Mouse (Mus musculus) stomach, embryonic 14.5 days (tissue): ENCODE data around the gene Mrps7. TPM values are rescaled to one million over a fixed set of nuclear protein-coding genes. Genes with fewer than 3 reads are reported as not detected.

Source experiments
- polyA plus RNA-seq: library from polyadenylated mRNA; unstranded; fragments of >200 nt; fragmentation: Nextera tagmentation; extraction: Ambion mirVana; gene quantifications from 2 replicates; pipeline ENCODE4 v1.2.1, GENCODE M21; 2014

Mrps7 gene
- polyA plus RNA-seq, 1 experiment from 2014 or later: 88.8 TPM

Other genes with a start within 250 kb of the Mrps7 start
- gene Hid1, start 236.2 kb upstream of the Mrps7 start, polyA plus RNA-seq: 21.0 and 24.4 TPM in 2 replicates
- 12.6 and 13.0 TPM in 2 replicates for gene Cdr2l, start 222.0 kb upstream of the Mrps7 start, polyA plus RNA-seq
- 206 and 208 TPM in 2 replicates for gene Mrpl58, start 200.2 kb upstream of the Mrps7 start, polyA plus RNA-seq
- 832 and 848 TPM in 2 replicates for gene Atp5h, start 184.0 kb upstream of the Mrps7 start, polyA plus RNA-seq
- 9.5 and 12.3 TPM in 2 replicates for gene Kctd2, start 183.8 kb upstream of the Mrps7 start, polyA plus RNA-seq
- not detected in 2 replicates for gene Trim80, start 163.4 kb upstream of the Mrps7 start, polyA plus RNA-seq
- gene Slc16a5, start 141.5 kb upstream of the Mrps7 start, polyA plus RNA-seq: 0.32 and 1.0 TPM in 2 replicates
- 5.7 and 8.0 TPM in 2 replicates for gene Armc7, start 128.3 kb upstream of the Mrps7 start, polyA plus RNA-seq
- gene Nt5c, start 112.1 kb upstream of the Mrps7 start, polyA plus RNA-seq: 111 and 121 TPM in 2 replicates
- gene Jpt1, start 89.5 kb upstream of the Mrps7 start, polyA plus RNA-seq: 529 and 563 TPM in 2 replicates
- 984 and 994 TPM in 2 replicates for gene Sumo2, start 67.6 kb upstream of the Mrps7 start, polyA plus RNA-seq
- gene Nup85, start 39.5 kb upstream of the Mrps7 start, polyA plus RNA-seq: 162 and 164 TPM in 2 replicates
- gene Gga3, start 126 bp downstream of the Mrps7 start, polyA plus RNA-seq: 18.6 and 21.2 TPM in 2 replicates
- gene Mif4gd, start 9.0 kb downstream of the Mrps7 start, polyA plus RNA-seq: 33.4 and 35.1 TPM in 2 replicates
- gene Slc25a19, start 24.4 kb downstream of the Mrps7 start, polyA plus RNA-seq: 21.5 and 24.3 TPM in 2 replicates
- 39.6 and 55.0 TPM in 2 replicates for gene Grb2, start 104.7 kb downstream of the Mrps7 start, polyA plus RNA-seq
- gene Tmem94, start 161.5 kb downstream of the Mrps7 start, polyA plus RNA-seq: 13.7 and 17.0 TPM in 2 replicates
- 14.3 and 15.3 TPM in 2 replicates for gene Caskin2, start 209.7 kb downstream of the Mrps7 start, polyA plus RNA-seq
- 24.3 and 25.0 TPM in 2 replicates for gene Tsen54, start 210.8 kb downstream of the Mrps7 start, polyA plus RNA-seq
- gene Llgl2, start 220.1 kb downstream of the Mrps7 start, polyA plus RNA-seq: 37.6 and 41.1 TPM in 2 replicates